7 mouse cellular contexts compared by ENCODE assay signal in genomic region chr5:124095596-124096232, GRCm38 (mm10). TPM values are rescaled to one million over a fixed set of nuclear protein-coding genes. Genes with fewer than 3 reads are reported as not detected.
DNase-seq lines count a peak whose midpoint lies in the region; ATAC-seq and TF ChIP-seq lines count a peak whose summit lies in the region.

Gene Abcb9, minus strand, starts transcription at chr5:124095798.

- H3K27ac ChIP-seq in embryonic facial prominence, embryonic 13.5 days, result no peak within 1 kb of the TSS
- H3K27ac ChIP-seq in kidney, adult 2 months (ENCODE audit: insufficient read depth, low read depth, low read length), result peak within 1 kb of the TSS; percentile 34
- H3K27ac ChIP-seq in limb, embryonic 12.5 days, result no peak within 1 kb of the TSS
- no peak within 1 kb of the TSS for H3K27ac ChIP-seq in midbrain, embryonic 15.5 days
- H3K27ac ChIP-seq in spleen, adult 2 months (ENCODE audit: insufficient read depth, low read length), result no peak within 1 kb of the TSS

- peaks cover 16% of the 10 kb centered on the region for H3K4me1 ChIP-seq in embryonic facial prominence, embryonic 13.5 days
- peaks cover 9% of the 10 kb centered on the region for H3K4me1 ChIP-seq in kidney, adult 2 months (ENCODE audit: control insufficient read depth, insufficient read depth, low read length)
- peaks cover 12% of the 10 kb centered on the region for H3K4me1 ChIP-seq in limb, embryonic 12.5 days (replicated peaks)
- H3K4me1 ChIP-seq in midbrain, embryonic 15.5 days, result peaks cover 13% of the 10 kb centered on the region
- peaks cover 8% of the 10 kb centered on the region; the same call in 1 of the 2 replicates for H3K4me1 ChIP-seq in spleen, adult 2 months (ENCODE audit: control insufficient read depth, insufficient read depth, insufficient read length)

- peak; percentile 53 for TF ChIP-seq POLR2A in kidney, adult 2 months (IDR thresholded peaks at IDR 0.05; ENCODE audit: low read depth, low read length)
- no peak; the same call in 1 of the 2 replicates for TF ChIP-seq POLR2A in spleen, adult 2 months (IDR thresholded peaks at IDR 0.05; ENCODE audit: low read depth, low read length)

- ATAC-seq in embryonic facial prominence, embryonic 13.5 days (ENCODE audit: insufficient number of reproducible peaks, insufficient read depth, low FRiP score, low TSS enrichment, low read depth), result peak; percentile 39; the same call in 1 of the 2 replicates
- peak; percentile 58 for ATAC-seq in limb, embryonic 12.5 days (ENCODE audit: insufficient number of reproducible peaks, insufficient read depth, low FRiP score, low TSS enrichment, low read depth)
- peak; percentile 87 for ATAC-seq in midbrain, embryonic 15.5 days (replicated peaks)

- WGBS in embryonic facial prominence, embryonic 13.5 days, result 1% methylated on average over 42 of the region's 42 CpGs
- 1% methylated on average over 42 of the region's 42 CpGs for WGBS in kidney, adult 2 months
- 1% methylated on average over 42 of the region's 42 CpGs for WGBS in limb, embryonic 12.5 days
- 2% methylated on average over 42 of the region's 42 CpGs for WGBS in midbrain, embryonic 15.5 days
- WGBS in spleen, adult 2 months, result 1% methylated on average over 42 of the region's 42 CpGs

- H3K9me3 ChIP-seq in embryonic facial prominence, embryonic 13.5 days, result no peaks in the 10 kb centered on the region
- peaks cover 5% of the 10 kb centered on the region; the same call in 1 of the 2 replicates for H3K9me3 ChIP-seq in limb, embryonic 12.5 days
- H3K9me3 ChIP-seq in midbrain, embryonic 15.5 days, result no peaks in the 10 kb centered on the region

- no peak for TF ChIP-seq CTCF in kidney, adult 2 months (conservative IDR thresholded peaks at IDR 0.05; ENCODE audit: insufficient read depth, insufficient read length, low read depth, low read length)
- TF ChIP-seq CTCF in spleen, adult 2 months (IDR thresholded peaks at IDR 0.05; ENCODE audit: extremely low read depth, insufficient read depth, insufficient read length, insufficient replicate concordance), result no peak

- H3K4me2 ChIP-seq in embryonic facial prominence, embryonic 13.5 days, result peak within 1 kb of the TSS; percentile 88
- H3K4me2 ChIP-seq in limb, embryonic 12.5 days, result peak within 1 kb of the TSS; percentile 69
- H3K4me2 ChIP-seq in midbrain, embryonic 15.5 days, result peak within 1 kb of the TSS; percentile 59

- H3K9ac ChIP-seq in embryonic facial prominence, embryonic 13.5 days, result peak within 1 kb of the TSS; percentile 70
- no peak within 1 kb of the TSS; the same call in 1 of the 2 replicates for H3K9ac ChIP-seq in limb, embryonic 12.5 days (replicated peaks)
- H3K9ac ChIP-seq in midbrain, embryonic 15.5 days, result peak within 1 kb of the TSS; percentile 52

- peaks cover 20% of the 10 kb centered on the region for H3K27me3 ChIP-seq in embryonic facial prominence, embryonic 13.5 days
- H3K27me3 ChIP-seq in kidney, adult 2 months (replicated peaks; ENCODE audit: control insufficient read depth, insufficient read depth, low read length), result no peaks in the 10 kb centered on the region
- peaks cover 29% of the 10 kb centered on the region for H3K27me3 ChIP-seq in limb, embryonic 12.5 days
- no peaks in the 10 kb centered on the region for H3K27me3 ChIP-seq in midbrain, embryonic 15.5 days (replicated peaks)
- no peaks in the 10 kb centered on the region for H3K27me3 ChIP-seq in spleen, adult 2 months (ENCODE audit: control insufficient read depth, insufficient read depth, low read length)

- H3K4me3 ChIP-seq in embryonic facial prominence, embryonic 13.5 days, result peak within 1 kb of the TSS; percentile 54
- H3K4me3 ChIP-seq in kidney, adult 2 months (ENCODE audit: insufficient read depth, low read depth, low read length), result peak within 1 kb of the TSS; percentile 76
- H3K4me3 ChIP-seq in limb, embryonic 12.5 days (replicated peaks), result peak within 1 kb of the TSS; percentile 46
- H3K4me3 ChIP-seq in midbrain, embryonic 15.5 days, result peak within 1 kb of the TSS; percentile 54
- H3K4me3 ChIP-seq in spleen, adult 2 months (ENCODE audit: extremely low read depth, insufficient read depth, insufficient read length), result peak within 1 kb of the TSS; percentile 53

- peak; percentile 98 to 99 for DNase-seq in adrenal gland, postnatal 36 days
- DNase-seq in heart, adult 18-20 months, result peak; percentile 98
- DNase-seq in kidney, adult 2 months, result peak; percentile 100
- peak; percentile 91 to 99 for DNase-seq in spleen, adult 2 months (ENCODE audit: low read depth in 1 of 2, low spot score in 2 of 2)

- H3K36me3 ChIP-seq in embryonic facial prominence, embryonic 13.5 days, result no peaks in the 10 kb centered on the region
- H3K36me3 ChIP-seq in kidney, adult 2 months (ENCODE audit: control insufficient read depth, insufficient read depth, low read length), result no peaks in the 10 kb centered on the region
- no peaks in the 10 kb centered on the region for H3K36me3 ChIP-seq in limb, embryonic 12.5 days
- H3K36me3 ChIP-seq in midbrain, embryonic 15.5 days (replicated peaks), result no peaks in the 10 kb centered on the region
- no peaks in the 10 kb centered on the region for H3K36me3 ChIP-seq in spleen, adult 2 months (ENCODE audit: control insufficient read depth, insufficient read depth, low read length)

RNA-seq across cellular contexts. Expression of gene Abcb9, which starts in this region (rescaled TPM):
- 10 to 100 TPM; 10.8 to 11.4 TPM for total RNA-seq in adrenal gland, postnatal 36 days (2021)
- polyA plus RNA-seq in embryonic facial prominence, embryonic 13.5 days (2015; fragmentation: Nextera tagmentation; extraction: Ambion mirVana), result 1.5 and 2.4 TPM in 2 replicates
- 10 to 100 TPM in 1 of 2 experiments, 1 to 10 TPM in 1; 8.9 to 10.7 TPM for total RNA-seq in heart, adult 18-20 months (2021)
- 8.1 and 8.5 TPM in 2 replicates for polyA plus RNA-seq in kidney, adult 2 months (2012; rRNA removed)
- polyA plus RNA-seq in limb, embryonic 12.5 days (2016; fragmentation: Nextera tagmentation; extraction: Ambion mirVana), result 0.66 and 1.5 TPM in 2 replicates
- 16.0 and 17.7 TPM in 2 replicates for polyA plus RNA-seq in midbrain, embryonic 15.5 days (2015; fragmentation: Nextera tagmentation; extraction: Ambion mirVana)
- polyA plus RNA-seq in spleen, adult 2 months (2012; rRNA removed), result 7.0 and 7.8 TPM in 2 replicates
